In the genomic region with DNA sequence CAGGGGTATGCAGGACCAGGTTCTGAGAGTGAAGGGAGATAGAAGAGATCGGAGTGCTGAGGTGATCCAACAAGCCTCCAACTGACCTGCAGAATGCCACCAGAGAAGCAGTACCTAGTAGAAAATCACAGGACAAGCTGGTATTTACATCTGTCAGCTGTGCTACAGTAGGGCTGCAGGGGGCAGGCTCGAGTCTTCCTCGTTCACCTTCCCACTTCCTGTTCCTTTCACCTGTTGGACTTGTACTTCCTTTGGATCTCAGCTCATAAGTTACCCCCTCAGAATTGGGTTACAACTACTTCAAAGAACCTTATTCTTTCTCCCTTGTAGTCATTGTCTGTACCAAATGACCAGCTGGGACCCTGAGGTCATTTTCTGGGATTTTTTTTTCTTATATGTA, we compare ENCODE assay signal across 25 mouse cellular contexts. TPM values are rescaled to one million over a fixed set of nuclear protein-coding genes. Genes with fewer than 3 reads are reported as not detected.
DNase-seq lines count a peak whose midpoint lies in the region; TF ChIP-seq lines count a peak whose summit lies in the region.
"Had no signal": no experiment of that assay in that cellular context is flagged by ENCODE, and none has a peak within 500 bp of the region (broad histone marks: within the 10 kb centered on the region; RNA-seq: fewer than 3 reads in every experiment).

No protein-coding gene starts in this region.

- no peak overlapping the region for H3K4me3 ChIP-seq in left cerebral cortex, adult 2 months
- H3K4me3 ChIP-seq: embryonic facial prominence, embryonic 12.5 days; heart, adult 2 months; heart, embryonic 13.5 days; hindbrain, embryonic 13.5 days; limb, embryonic 15.5 days; liver, embryonic 15.5 days; megakaryocyte, embryonic 14.5 days; midbrain, embryonic 13.5 days had no signal

- intact Hi-C loops in left cerebral cortex, adult 2 months (cut with DNase I) = loop anchor here (10.0 kb wide), 1 partner anchor 301 kb away; no protein-coding TSS in a partner anchor
- intact Hi-C loops in left cerebral cortex, postnatal 14 days (cut with DNase I) = no loop called here
- intact Hi-C loops in gastrocnemius, postnatal 36 days (cut with DNase I) = no loop called here

- DNase-seq in left cerebral cortex, adult 2 months (ENCODE audit: extremely low spot score in 1 of 2, low spot score in 2 of 2) = no peak
- DNase-seq in left cerebral cortex, postnatal 14 days (ENCODE audit: low spot score in 2 of 2) = no peak
- peak; percentile 15 for DNase-seq in thymus, postnatal 4 days
- DNase-seq in thymus, postnatal 25 days = no peak
- DNase-seq in R1 (ENCODE audit: low read depth, low spot score) = peak; percentile 27
- DNase-seq in gastrocnemius, postnatal 36 days = no peak
- DNase-seq in frontal cortex, adult 2 months (ENCODE audit: extremely low spot score in 1 of 2, low spot score in 1 of 2) = no peak
- DNase-seq: adrenal gland, postnatal 14 days; cerebellum, adult 2 months; cerebellum, postnatal 25 days; forebrain, postnatal 0 days; gastrocnemius, postnatal 25 days; heart, adult 2 months; heart, postnatal 14 days; kidney, adult 8-10 months; kidney, postnatal 36 days; left cerebral cortex, postnatal 4 days had no signal

- TF ChIP-seq CTCF in left cerebral cortex, adult 2 months (IDR thresholded peaks at IDR 0.05) = peak; percentile 1; the same call in 1 of the 2 replicates

- H3K27ac ChIP-seq in left cerebral cortex, adult 2 months = no peak overlapping the region
- H3K27ac ChIP-seq: embryonic facial prominence, embryonic 12.5 days; heart, adult 2 months; heart, embryonic 13.5 days; hindbrain, embryonic 13.5 days; limb, embryonic 15.5 days; liver, embryonic 15.5 days; midbrain, embryonic 13.5 days had no signal

RNA-seq across cellular contexts. Expression of a gene that starts 47.4 kb away (rescaled TPM):
- total RNA-seq in left cerebral cortex, adult 2 months (2021) = 1 to 10 TPM; 6.6 to 7.3 TPM
- total RNA-seq in left cerebral cortex, postnatal 14 days (2021) = 1 to 10 TPM; 5.5 to 8.0 TPM
- under 1 TPM; 0.74 TPM for total RNA-seq in gastrocnemius, postnatal 36 days (2021)
- polyA plus RNA-seq in frontal cortex, adult 2 months (2012; rRNA removed) = 2.9 and 3.9 TPM in 2 replicates
- total RNA-seq: MEL had no signal

Comparison
In these comparisons a context has a peak if more than half of its experiments do, and no peak if none do; other contexts are left out.
1. DNase-seq: peak in thymus, postnatal 4 days (single experiment) and R1 (single experiment); none in left cerebral cortex, adult 2 months (0 of 2), left cerebral cortex, postnatal 14 days (0 of 2), thymus, postnatal 25 days (single experiment), gastrocnemius, postnatal 36 days (0 of 2) and frontal cortex, adult 2 months (0 of 2).